Mouse (Mus musculus) Muller cell, postnatal 12 days (primary cell): Measurements from ENCODE around the gene Aldh3a2.
A peak's percentile ranks its signal among the peaks of the same experiment; 100 is the strongest.
"Not testable (repeated sequence)": the region's sequence is repeated elsewhere in the genome, so short reads cannot be mapped to it uniquely, and the experiment has no call there.

Experiments used
- DNase-seq: peaks from one replicate; pipeline ENCODE4 v3.0.0-alpha.2; 2015; ENCODE audit errors: inconsistent ontology term

Aldh3a2 gene

GRCm38 (mm10) chr11:61215936-61216335 is 51.3 kb downstream of the Aldh3a2 start:
- DNase-seq: no peak

GRCm38 (mm10) chr11:61212102-61212501 is 55.2 kb downstream of the Aldh3a2 start:
- no peak for DNase-seq

- peak; percentile 21 for DNase-seq
Measured at GRCm38 (mm10) chr11:61208316-61208715, 58.9 kb downstream of the Aldh3a2 start.

- peak; percentile 30 for DNase-seq
Measured at GRCm38 (mm10) chr11:61207487-61208246, 59.6 kb downstream of the Aldh3a2 start, which contains the start of gene Aldh3a1. Gene Aldh3a1, plus strand, starts transcription at chr11:61207537.

- no peak for DNase-seq
Measured at GRCm38 (mm10) chr11:61206136-61206535, 61.1 kb downstream of the Aldh3a2 start.

GRCm38 (mm10) chr11:61205167-61205950 is 61.9 kb downstream of the Aldh3a2 start:
- DNase-seq: no peak

GRCm38 (mm10) chr11:61202810-61203209 is 64.5 kb downstream of the Aldh3a2 start:
- DNase-seq: no peak

- DNase-seq: peak; percentile 20
Measured at GRCm38 (mm10) chr11:61202186-61202585, 65.1 kb downstream of the Aldh3a2 start.

- no peak for DNase-seq
Measured at GRCm38 (mm10) chr11:61199620-61200362, 67.5 kb downstream of the Aldh3a2 start.

GRCm38 (mm10) chr11:61197935-61198334 is 69.3 kb downstream of the Aldh3a2 start:
- no peak for DNase-seq

- no peak for DNase-seq
Measured at GRCm38 (mm10) chr11:61196616-61197353, 70.5 kb downstream of the Aldh3a2 start.

- peak; percentile 50 for DNase-seq
Measured at GRCm38 (mm10) chr11:61193392-61193791, 73.9 kb downstream of the Aldh3a2 start.

GRCm38 (mm10) chr11:61192779-61193178 is 74.5 kb downstream of the Aldh3a2 start:
- no peak for DNase-seq

GRCm38 (mm10) chr11:61192123-61192522 is 75.1 kb downstream of the Aldh3a2 start:
- DNase-seq: not testable (repeated sequence)

GRCm38 (mm10) chr11:61190776-61191175 is 76.5 kb downstream of the Aldh3a2 start:
- DNase-seq: no peak

GRCm38 (mm10) chr11:61183820-61184219 is 83.4 kb downstream of the Aldh3a2 start:
- DNase-seq: no peak

GRCm38 (mm10) chr11:61181624-61182023 is 85.6 kb downstream of the Aldh3a2 start:
- no peak for DNase-seq

- DNase-seq: no peak
Measured at GRCm38 (mm10) chr11:61180361-61180760, 86.9 kb downstream of the Aldh3a2 start.

- no peak for DNase-seq
Measured at GRCm38 (mm10) chr11:61176321-61176720, 90.9 kb downstream of the Aldh3a2 start.

- DNase-seq: no peak
Measured at GRCm38 (mm10) chr11:61175778-61176177, 91.5 kb downstream of the Aldh3a2 start.
